Mouse (Mus musculus) right cerebral cortex, adult 2 months (tissue): ENCODE results near the gene Mbd4.
"Not testable (repeated sequence)": the region's sequence is repeated elsewhere in the genome, so short reads cannot be mapped to it uniquely, and the experiment has no call there.

Source experiments
- DNase-seq, 2 experiments: peaks; one replicate each; pipeline ENCODE4 v3.0.0; 2021 to 2022; ENCODE audit warnings: low spot score in 2 of 2

Gene Mbd4

DNA sequence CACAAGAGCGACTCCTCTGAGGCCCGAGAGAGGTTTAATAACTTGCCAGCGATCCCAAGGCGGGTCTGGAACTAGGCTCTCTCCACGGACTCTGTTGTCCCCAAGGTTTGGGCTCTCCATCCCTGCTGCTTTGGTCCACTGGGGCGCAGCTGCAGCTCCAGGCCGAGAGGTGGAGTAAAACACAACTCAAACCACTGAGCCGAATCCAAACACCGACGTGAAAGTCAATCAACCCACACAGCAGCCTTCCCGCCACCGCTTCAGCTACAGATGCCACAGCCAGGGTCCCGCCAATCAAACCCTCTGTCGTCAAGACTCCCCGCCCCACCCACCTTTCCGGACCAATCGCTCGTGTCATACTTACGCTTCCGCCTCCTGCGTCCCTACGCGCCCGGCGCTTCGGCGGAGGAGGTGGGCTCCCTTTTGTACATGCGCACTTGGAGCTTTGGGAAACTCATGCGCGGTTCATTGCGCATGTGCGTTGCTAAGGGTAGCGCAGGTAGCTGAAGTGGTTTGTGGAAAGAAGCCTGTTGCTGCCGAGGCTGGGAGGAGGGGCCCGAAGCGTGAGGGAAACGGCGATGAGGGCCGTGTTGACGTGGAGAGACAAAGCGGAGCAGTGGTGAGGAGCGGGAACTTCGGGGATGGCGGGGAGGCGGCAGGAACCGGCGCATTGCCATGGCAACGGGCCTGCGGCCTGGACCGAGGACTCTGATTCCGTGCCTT lies at the start of gene Mbd4, which contains the start of gene Ift122:
Gene Mbd4 (minus strand): TSS at position 281 of the 723 bp plus-strand sequence.
Gene Ift122 (plus strand): TSS at position 380 of the 723 bp plus-strand sequence.
- peak; percentile 98 to 99 for DNase-seq

- DNase-seq = peak; percentile 50 to 51
Measured at GRCm38 (mm10) chr6:115902545-115902944, 49.4 kb upstream of the Mbd4 start.

GRCm38 (mm10) chr6:115901489-115901931 lies 48.3 kb upstream of the Mbd4 start:
- no peak for DNase-seq

GRCm38 (mm10) chr6:115901062-115901461 lies 47.9 kb upstream of the Mbd4 start:
- peak; percentile 84 to 90 for DNase-seq

GRCm38 (mm10) chr6:115897926-115898520 lies 44.9 kb upstream of the Mbd4 start:
- no peak for DNase-seq

- DNase-seq = no peak
Measured at GRCm38 (mm10) chr6:115897117-115897516, 43.9 kb upstream of the Mbd4 start.

DNA sequence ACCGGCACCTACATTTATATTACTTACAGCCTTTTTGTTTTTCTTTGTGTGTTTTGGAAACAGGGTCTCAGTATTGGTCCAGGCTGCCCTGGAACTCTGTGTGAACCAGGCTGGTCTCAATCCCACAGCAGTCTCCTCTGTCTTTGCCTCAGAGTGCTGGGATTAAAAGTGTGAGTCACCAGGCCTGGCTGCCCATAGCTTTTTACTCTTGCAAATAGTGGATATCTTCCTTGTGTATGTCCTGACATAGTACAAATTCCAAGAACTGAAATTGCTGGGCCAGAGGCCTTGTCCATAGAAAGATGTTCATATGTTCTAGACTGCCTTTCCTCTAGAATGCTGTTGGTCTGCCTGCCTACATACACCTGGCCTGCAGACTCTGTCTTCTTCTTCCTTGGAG lies 43.2 kb upstream of the Mbd4 start:
- no peak for DNase-seq

- DNase-seq = no peak
Measured at GRCm38 (mm10) chr6:115892363-115892762, 39.2 kb upstream of the Mbd4 start.

DNA sequence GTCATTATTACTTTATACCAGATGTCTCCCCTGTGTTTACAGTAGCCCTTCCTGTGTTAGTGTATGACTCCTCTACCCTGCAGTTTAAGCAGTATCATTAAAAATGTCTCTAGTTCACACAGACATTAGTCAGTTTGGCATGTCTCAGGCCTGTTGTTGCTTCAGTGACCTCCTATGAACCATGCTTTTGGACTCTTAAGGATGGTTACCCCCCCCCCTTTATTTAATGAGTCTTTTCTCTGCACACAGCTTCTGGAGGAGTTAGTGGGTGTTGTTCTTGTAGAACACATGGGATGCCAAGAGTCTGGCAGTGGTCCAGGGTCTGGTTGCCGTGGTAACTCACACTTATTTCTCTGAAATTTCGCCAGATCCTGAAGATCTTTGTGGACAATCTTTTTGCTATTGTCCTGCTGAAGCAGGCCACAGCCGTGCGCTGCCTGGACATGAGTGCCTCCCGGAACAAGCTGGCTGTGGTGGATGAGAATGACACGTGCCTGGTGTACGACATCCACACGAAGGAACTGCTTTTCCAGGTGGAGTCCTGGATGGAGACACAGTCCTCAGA lies 38.4 kb upstream of the Mbd4 start:
- peak; percentile 91 for DNase-seq

DNA sequence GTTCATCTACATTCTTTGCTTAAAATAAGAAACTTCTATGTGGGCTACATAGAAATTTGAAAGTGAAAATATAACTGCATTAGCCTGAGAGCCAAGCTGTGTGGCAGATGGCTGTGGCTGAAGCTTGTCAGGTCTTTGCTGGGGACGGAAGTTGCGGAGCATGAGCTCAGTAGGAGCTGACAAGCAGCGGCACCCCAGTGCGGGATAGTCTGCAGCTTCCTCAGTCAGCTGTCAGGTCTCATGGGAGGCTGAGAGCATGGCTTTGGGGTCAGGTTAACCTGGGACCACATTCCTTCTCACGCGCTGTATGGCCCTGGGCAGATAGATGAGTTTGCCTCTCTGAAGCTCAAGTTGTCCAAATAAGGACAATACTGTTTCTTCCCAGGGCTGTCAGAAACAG lies 37.9 kb upstream of the Mbd4 start:
- peak; percentile 68 for DNase-seq

DNA sequence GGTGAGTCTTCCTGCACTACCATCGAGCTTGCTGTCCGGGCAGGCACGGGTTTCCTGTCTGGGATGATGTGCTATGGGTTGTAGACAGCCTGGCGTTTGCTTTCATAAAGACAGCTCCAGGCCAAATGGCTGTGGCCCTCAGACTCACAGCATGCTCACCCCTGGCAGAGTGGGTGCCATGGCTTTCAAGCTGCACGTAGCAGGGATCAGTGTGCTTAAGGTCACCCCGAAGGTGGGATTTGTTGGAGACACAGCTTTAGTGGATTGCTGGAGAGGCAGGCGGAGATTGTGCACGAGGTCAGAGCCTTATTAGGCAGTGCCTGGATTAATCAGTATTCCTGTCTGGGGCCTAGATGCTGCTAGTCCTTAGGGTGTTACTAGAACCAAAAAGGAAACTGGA lies 37.4 kb upstream of the Mbd4 start:
- DNase-seq = no peak

DNA sequence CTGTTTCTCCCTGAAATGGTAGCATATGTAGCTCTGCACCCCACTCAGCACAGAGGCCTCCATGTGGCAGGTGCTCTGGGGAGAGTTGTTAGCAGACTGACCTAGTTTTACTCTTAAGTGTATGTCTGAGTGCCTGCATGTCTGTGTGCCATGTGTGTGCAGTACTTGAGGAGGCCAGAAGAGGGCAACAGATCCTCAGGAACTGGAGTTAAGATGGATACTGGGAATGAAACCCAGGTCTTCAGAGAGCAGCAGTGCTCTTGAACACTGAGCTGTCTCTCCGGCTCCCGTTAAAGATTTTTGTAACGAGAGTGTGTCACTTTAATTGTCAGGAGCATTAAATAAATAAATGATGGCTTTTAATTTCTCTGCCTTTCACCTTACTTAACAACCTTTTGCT lies 35.1 kb upstream of the Mbd4 start:
- no peak for DNase-seq

GRCm38 (mm10) chr6:115886894-115887293 lies 33.7 kb upstream of the Mbd4 start:
- DNase-seq = no peak

GRCm38 (mm10) chr6:115884018-115884417 lies 30.8 kb upstream of the Mbd4 start:
- no peak for DNase-seq

DNA sequence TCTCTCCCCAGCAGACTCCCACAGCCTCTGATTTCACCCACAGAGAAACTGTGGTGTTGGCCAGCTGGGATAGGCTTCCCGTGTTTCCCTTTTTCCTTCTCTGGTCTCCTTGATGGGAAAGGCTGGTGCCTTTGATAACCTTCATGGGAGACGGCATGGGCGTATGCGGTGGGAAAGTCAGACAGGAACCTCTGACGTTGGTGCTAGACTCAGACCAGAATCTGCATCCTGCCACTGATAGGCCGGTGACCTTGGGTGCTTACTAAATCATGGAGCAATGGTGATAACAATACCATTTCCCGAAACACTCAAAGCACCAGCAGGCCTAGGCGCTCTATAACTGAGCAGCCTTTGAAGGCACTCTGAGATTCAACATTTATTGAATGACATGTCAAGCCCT lies 27.6 kb upstream of the Mbd4 start:
- no peak for DNase-seq

- no peak for DNase-seq
Measured at GRCm38 (mm10) chr6:115879736-115880135, 26.6 kb upstream of the Mbd4 start.

- DNase-seq = no peak
Measured at GRCm38 (mm10) chr6:115878694-115879093, 25.5 kb upstream of the Mbd4 start.

DNA sequence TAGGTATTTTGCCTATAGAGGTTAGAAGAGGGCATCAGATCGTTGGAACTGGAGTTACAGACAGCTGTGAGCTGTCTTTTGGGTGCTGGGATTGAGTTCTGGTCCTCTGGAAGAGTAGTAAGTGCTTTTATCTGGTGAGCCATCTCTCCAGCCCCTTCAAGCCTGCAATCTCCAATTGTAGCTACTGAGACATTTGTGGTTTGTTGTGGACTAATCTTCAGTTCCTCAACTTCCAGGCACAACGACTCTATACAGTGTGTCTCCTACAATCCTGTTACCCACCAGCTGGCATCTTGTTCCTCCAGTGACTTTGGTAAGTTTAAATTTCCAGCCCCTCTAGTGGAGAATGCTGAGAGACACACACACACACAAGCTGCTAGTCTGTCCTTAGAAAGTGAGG lies 24.1 kb upstream of the Mbd4 start:
- DNase-seq = no peak

GRCm38 (mm10) chr6:115871318-115871717 lies 18.1 kb upstream of the Mbd4 start:
- DNase-seq = not testable (repeated sequence)

GRCm38 (mm10) chr6:115867157-115867556 lies 14.0 kb upstream of the Mbd4 start:
- DNase-seq = not testable (repeated sequence)

- DNase-seq = no peak
Measured at GRCm38 (mm10) chr6:115865246-115865645, 12.1 kb upstream of the Mbd4 start.

DNA sequence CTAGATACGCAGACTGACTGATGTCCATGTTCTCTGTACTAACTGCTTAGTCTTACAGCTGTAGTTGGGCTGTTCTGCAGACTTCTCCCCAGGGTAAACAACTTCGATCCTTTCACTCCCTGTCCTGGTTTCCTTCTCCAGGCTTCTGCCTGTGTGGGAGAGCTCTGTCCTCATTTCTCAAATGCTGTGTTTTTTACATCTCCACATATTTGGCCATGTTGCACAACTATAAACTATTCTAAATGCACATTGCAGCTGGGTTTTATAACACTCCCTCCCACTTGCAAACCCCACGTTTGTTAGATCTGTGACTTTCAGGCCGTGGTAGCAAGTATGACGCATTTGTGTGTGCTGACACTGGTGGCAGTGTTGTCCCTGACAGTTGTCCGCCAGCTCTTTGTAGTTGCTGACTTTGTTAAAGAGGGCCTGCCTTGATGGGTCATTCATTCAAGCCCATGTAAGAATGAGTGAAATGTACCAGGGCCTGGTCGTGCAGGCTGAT lies 10.2 kb upstream of the Mbd4 start:
- DNase-seq = peak; percentile 70 to 77

DNA sequence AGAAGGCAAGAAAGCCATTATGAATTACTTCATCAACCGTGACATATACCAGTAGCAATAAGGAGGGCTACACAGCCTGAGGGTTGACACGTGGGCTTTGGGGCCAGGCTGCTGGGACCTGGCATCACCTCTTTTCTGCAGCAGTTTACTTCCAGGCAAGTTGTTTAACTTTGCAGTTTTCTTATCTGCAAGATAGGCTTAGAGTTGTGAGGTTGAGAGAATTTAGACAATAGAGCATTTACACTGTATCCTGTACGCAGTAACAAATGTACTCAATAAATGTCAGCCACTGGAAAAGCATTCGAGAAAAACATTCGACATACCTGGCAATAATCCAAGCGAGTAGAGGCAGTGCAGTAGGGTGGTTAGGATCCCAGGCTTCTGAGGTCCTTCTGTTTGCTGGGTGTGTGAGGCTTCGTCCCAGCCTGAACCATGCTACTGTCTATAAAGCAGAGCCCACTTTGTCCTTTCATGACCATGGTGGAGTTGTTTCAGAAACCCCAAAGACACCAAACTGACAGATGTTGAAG lies 6.9 kb upstream of the Mbd4 start:
- no peak for DNase-seq
